Mouse (Mus musculus) neural tube, embryonic 13.5 days (tissue): ENCODE data around the gene Syce3. TPM values are rescaled to one million over a fixed set of nuclear protein-coding genes. Genes with fewer than 3 reads are reported as not detected.
A peak's percentile ranks its signal among the peaks of the same experiment; 100 is the strongest.

Source experiments
- ATAC-seq: fragments of 200-750 bp; cut with Nextera tagmentation; 2 replicates; pipeline ENCODE4 v1.8.0; 2017; ENCODE audit warnings: low read depth, mild to moderate bottlenecking, moderate TSS enrichment, moderate library complexity
- H3K27ac ChIP-seq: fragments of 300-500 bp; sonication (generic); replicated peaks from 2 replicates; pipeline ENCODE4 v1.5.1; 2015; ENCODE audit warnings: moderate library complexity, mild to moderate bottlenecking, inconsistent platforms
- H3K27me3 ChIP-seq: fragments of 300-500 bp; sonication (generic); 2 replicates; pipeline ENCODE4 v1.6.1; 2015; ENCODE audit warnings: mild to moderate bottlenecking, inconsistent platforms
- H3K36me3 ChIP-seq: fragments of 300-500 bp; sonication (generic); 2 replicates; pipeline ENCODE4 v1.6.1; 2015; ENCODE audit warnings: mild to moderate bottlenecking, inconsistent platforms
- H3K4me1 ChIP-seq: fragments of 300-500 bp; sonication (generic); replicated peaks from 2 replicates; pipeline ENCODE4 v1.6.1; 2015; ENCODE audit warnings: inconsistent platforms
- H3K4me2 ChIP-seq: fragments of 300-500 bp; sonication (generic); 2 replicates; pipeline ENCODE4 v1.6.1; 2015; ENCODE audit warnings: inconsistent platforms, mild to moderate bottlenecking, moderate library complexity
- H3K4me3 ChIP-seq: fragments of 300-500 bp; sonication (generic); 2 replicates; pipeline ENCODE4 v1.5.1; 2015; ENCODE audit warnings: mild to moderate bottlenecking, inconsistent platforms
- H3K9ac ChIP-seq: fragments of 300-500 bp; sonication (generic); 2 replicates; pipeline ENCODE4 v1.6.1; 2015; ENCODE audit warnings: moderate library complexity, mild to moderate bottlenecking, inconsistent platforms
- H3K9me3 ChIP-seq: fragments of 300-500 bp; sonication (generic); 2 replicates; pipeline ENCODE4 v1.6.1; 2016; ENCODE audit warnings: inconsistent platforms
- WGBS: fragments of 180-500 bp; shearing (Covaris S2); methylation state at CpG from one replicate; pipeline ENCODE4 v1.1.7; 2015; 5-methylcytosine and 5-hydroxymethylcytosine counted together
- polyA plus RNA-seq: library from polyadenylated mRNA; unstranded; fragments of >200 nt; fragmentation: Nextera tagmentation; extraction: Ambion mirVana; gene quantifications from 2 replicates; pipeline ENCODE4 v1.2.1, GENCODE M21; 2015

The Syce3 gene
- polyA plus RNA-seq, 1 experiment from 2014 or later = not detected

DNA sequence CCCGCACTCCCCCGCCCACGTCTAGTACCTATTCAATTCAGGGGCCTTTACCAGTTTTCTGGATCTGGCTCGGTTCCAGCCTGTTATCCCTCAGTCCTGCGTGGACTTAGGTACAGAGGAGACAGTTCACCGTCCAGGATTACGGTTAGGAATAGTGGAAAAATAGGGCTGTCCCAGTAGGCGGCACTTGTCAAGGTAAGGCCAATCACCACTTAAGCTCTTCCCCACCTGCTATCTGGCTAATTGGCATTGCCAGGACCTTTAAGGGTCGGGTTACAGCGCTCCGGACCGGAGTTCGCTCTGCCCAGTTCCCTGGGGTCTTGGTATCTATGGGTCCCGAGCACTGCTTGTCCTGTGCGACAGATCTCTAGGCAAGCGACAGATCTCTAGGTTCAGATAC lies 33.3 kb downstream of the Syce3 start, which contains the start of gene Tymp:
TSS of gene Tymp (minus strand) at position 83 of the 400 bp plus-strand sequence.
- WGBS = 27% methylated on average over 16 of the region's 16 CpGs
- Histone ChIP-seq H3K4me2 (no peak within 1 kb of the TSS), H3K4me3 (no peak within 1 kb of the TSS)

DNA sequence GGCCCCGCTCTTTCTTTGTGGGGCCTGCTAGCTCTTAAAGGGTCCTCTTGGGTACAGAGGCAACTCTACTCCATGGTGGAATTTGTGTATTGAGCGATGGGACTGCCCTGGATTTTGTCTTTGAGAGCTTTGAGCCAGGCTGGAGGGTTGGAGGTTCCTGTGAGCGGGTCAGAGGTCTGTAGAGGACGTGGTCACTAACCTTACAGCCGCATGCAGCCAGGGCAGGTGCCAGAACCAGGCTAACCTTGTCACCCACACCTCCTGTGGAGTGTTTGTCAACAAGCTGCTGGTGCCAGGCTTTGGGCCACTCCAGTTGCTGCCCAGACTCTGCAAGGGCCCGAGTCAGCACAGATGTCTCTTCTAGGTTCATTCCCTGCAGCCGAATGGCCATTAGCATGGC lies 34.3 kb downstream of the Syce3 start:
- peaks cover 40% of the 10 kb centered on the region for H3K4me1 ChIP-seq
- H3K36me3 ChIP-seq = peaks cover 18% of the 10 kb centered on the region
- peaks cover 60% of the 10 kb centered on the region for H3K27me3 ChIP-seq
- H3K4me3 ChIP-seq = no peak overlapping the region
- WGBS = 78% methylated on average over 7 of the region's 7 CpGs
- H3K27ac ChIP-seq = no peak overlapping the region
- H3K4me2 ChIP-seq = no peak overlapping the region
- H3K9ac ChIP-seq = no peak overlapping the region
- no peak for ATAC-seq
- no peaks in the 10 kb centered on the region for H3K9me3 ChIP-seq

More for the DNA sequence above, 33.3 kb downstream of the Syce3 start, which contains the start of gene Tymp:
- Histone ChIP-seq H3K36me3 (peaks cover 8% of the 10 kb centered on the region), H3K27me3 (peaks cover 62% of the 10 kb centered on the region), H3K4me1 (peaks cover 40% of the 10 kb centered on the region), H3K9ac (no peak within 1 kb of the TSS), H3K27ac (no peak within 1 kb of the TSS), H3K9me3 (no peaks in the 10 kb centered on the region)
- no peak for ATAC-seq

DNA sequence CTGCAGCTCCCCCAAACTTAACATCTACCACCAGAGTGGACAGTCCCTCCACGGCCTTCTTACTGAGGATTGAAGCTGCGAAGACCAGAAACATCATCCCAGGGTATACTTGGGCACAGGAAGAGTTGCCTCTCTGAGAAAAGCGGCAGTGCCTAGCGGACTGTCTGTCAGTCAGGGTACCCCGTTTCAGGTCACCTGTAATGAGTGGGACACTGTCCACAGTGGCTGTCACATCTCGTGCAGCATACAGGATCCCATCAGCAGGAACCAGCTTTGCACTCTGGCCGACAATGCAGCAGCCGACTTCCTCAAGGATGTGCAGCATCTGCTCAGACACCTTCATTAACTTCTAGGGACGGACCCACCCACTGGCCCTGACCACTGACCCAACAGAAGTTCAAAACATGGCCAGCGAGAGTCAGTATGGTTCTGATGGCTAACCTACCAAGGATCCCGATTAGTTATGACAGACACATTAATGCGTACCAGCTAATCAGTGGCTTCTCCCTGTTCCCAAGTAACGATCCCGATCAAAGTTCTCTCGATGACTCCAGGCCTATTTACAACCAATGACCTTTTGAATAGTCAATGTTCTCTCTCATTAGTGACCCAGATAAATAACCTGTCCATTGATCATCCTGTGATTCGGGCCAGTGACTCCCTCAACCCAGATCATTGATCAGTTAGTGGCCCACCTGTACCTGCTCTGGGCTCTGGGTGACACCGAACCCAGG lies 35.3 kb downstream of the Syce3 start:
- H3K36me3 ChIP-seq = peaks cover 28% of the 10 kb centered on the region
- 0 out of 2 replicates have a peak overlapping the region, but pooled peaks have one; percentile 62 for H3K4me3 ChIP-seq
- H3K9ac ChIP-seq = no peak overlapping the region
- ATAC-seq = no peak
- 92% methylated on average over 17 of the region's 17 CpGs for WGBS
- no peak overlapping the region for H3K27ac ChIP-seq
- H3K4me2 ChIP-seq = no peak overlapping the region
- peaks cover 50% of the 10 kb centered on the region for H3K27me3 ChIP-seq
- H3K9me3 ChIP-seq = no peaks in the 10 kb centered on the region
- peaks cover 40% of the 10 kb centered on the region for H3K4me1 ChIP-seq

DNA sequence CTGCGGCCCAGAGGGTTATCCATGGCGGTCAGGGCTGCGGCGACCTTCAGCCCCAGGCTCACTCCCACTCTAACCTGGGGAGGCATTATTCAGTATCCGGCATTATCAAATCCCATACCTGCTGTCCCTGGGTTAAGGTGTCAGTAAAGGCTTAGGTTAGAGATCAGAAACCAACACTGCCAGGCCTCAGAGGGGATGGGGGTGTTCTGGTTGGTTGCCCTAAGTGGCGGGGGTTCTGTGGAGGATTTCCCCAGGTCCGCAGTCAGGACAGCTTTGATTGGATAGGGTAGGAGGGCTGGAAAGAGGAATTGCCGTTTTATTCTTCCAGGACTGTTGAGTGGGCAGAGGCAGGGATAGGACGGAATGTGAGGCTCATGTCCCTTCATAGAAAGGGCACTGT lies 36.0 kb downstream of the Syce3 start:
- 47% methylated on average over 9 of the region's 9 CpGs for WGBS
- Histone ChIP-seq H3K27me3 (peaks cover 43% of the 10 kb centered on the region), H3K36me3 (peaks cover 35% of the 10 kb centered on the region), H3K4me3 (peak overlapping the region; percentile 62), H3K27ac (peak overlapping the region; percentile 94), H3K4me2 (peak overlapping the region; percentile 73), H3K4me1 (peaks cover 37% of the 10 kb centered on the region), H3K9me3 (no peaks in the 10 kb centered on the region), H3K9ac (peak overlapping the region; percentile 80)
- no peak for ATAC-seq

DNA sequence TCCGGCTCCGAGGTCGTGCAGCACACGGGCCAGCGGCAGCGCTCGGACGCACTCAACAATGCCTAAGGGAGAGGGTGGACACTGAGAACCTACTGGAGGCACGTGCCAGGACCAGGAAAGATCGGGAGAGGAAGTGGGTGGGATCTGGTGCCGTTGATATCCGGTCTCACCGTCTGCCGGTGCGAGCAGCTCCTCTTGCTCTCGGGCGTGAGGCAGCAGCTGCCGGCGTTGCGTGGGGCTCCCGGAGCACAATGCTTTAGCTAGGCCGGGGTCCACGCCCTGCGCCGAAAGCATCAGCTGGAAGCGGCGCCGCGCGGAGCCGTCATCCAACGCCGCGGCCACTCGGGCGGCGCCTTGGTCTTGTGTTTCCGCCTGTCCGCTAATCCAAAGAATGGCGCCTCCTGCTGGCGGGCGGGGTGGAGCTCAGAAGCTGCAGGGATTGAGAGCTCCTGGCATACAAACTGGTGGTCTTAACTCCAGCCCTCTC lies 36.5 kb downstream of the Syce3 start, which contains the start of gene Sco2:
TSS of gene Sco2 (minus strand) at position 85 of the 487 bp plus-strand sequence.
- peak within 1 kb of the TSS; percentile 73 for H3K4me2 ChIP-seq
- peak within 1 kb of the TSS; percentile 62 for H3K4me3 ChIP-seq
- peak; percentile 88 for ATAC-seq
- H3K27me3 ChIP-seq = peaks cover 38% of the 10 kb centered on the region
- WGBS = under 1% methylated on average over 42 of the region's 42 CpGs
- peaks cover 32% of the 10 kb centered on the region for H3K4me1 ChIP-seq
- H3K27ac ChIP-seq = peak within 1 kb of the TSS; percentile 94
- H3K9ac ChIP-seq = peak within 1 kb of the TSS; percentile 80
- H3K36me3 ChIP-seq = peaks cover 40% of the 10 kb centered on the region
- no peaks in the 10 kb centered on the region for H3K9me3 ChIP-seq

DNA sequence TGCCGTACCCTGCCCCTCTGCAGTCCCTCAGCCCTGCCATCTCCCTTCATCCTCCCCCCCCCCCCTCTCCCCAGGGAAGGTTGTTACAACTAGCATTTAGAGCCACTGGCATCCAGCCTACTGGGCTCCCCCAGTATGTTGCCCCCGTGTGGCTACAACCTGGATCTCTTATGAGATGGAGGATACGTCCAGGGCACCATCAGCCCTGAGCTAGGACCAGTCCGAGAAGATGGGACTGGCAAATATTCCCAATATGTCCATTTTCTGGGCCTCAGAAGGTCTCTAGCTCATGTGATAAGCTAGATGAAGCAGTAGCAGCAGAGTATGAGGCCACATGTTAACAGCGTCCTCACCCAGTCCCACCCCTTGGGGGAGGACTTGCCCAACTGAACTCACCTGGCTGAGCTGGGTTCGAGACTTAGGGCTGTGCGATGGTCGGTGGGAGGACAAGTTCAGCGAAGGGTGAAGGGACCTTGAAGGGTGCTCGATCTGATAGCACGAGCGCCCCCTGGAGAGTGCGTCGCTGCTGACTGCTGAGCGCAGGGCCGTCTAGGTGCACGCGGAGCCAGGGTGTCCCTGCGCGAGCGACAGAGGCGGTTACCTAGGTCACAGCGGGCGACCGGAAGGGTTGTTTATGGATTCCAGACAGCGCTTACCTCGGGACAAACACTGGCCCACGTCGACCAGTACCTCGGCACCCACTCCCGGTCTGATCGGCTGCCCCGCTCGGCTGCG lies 37.1 kb downstream of the Syce3 start:
- H3K4me1 ChIP-seq = peaks cover 26% of the 10 kb centered on the region
- no peaks in the 10 kb centered on the region for H3K9me3 ChIP-seq
- 1% methylated on average over 35 of the region's 35 CpGs for WGBS
- ATAC-seq = peak; percentile 87
- peaks cover 46% of the 10 kb centered on the region for H3K36me3 ChIP-seq
- H3K4me2 ChIP-seq = peak overlapping the region; percentile 73
- peak overlapping the region; percentile 62 for H3K4me3 ChIP-seq
- peak overlapping the region; percentile 80 for H3K9ac ChIP-seq
- H3K27ac ChIP-seq = peak overlapping the region; percentile 94
- H3K27me3 ChIP-seq = peaks cover 32% of the 10 kb centered on the region

DNA sequence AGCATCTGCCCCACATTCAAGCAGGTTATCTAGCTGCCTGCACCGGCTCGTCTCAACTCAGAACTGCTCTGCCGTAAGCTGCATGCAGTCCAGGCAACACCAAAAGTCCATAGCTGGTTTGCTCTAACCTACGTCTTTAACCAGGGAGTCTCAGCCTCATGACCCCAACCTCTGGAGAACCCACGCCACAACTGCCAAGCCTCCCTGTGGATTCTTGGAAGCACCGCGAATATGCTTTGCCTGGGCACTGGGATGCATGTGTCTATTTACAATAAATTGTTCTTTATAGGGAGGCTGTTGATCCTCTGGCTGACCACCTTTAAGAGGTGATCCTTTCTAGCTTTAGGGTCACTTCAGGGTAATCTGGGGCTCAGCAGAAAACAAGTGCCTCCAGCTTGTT lies 37.8 kb downstream of the Syce3 start:
- H3K4me1 ChIP-seq = peaks cover 24% of the 10 kb centered on the region
- peaks cover 25% of the 10 kb centered on the region for H3K27me3 ChIP-seq
- H3K36me3 ChIP-seq = peaks cover 53% of the 10 kb centered on the region
- H3K4me2 ChIP-seq = peak overlapping the region; percentile 73
- no peaks in the 10 kb centered on the region for H3K9me3 ChIP-seq
- no peak for ATAC-seq
- peak overlapping the region; percentile 80; the same call in 1 of the 2 replicates for H3K9ac ChIP-seq
- peak overlapping the region; percentile 62 for H3K4me3 ChIP-seq
- WGBS = 84% methylated on average over 7 of the region's 7 CpGs
- H3K27ac ChIP-seq = no peak overlapping the region

DNA sequence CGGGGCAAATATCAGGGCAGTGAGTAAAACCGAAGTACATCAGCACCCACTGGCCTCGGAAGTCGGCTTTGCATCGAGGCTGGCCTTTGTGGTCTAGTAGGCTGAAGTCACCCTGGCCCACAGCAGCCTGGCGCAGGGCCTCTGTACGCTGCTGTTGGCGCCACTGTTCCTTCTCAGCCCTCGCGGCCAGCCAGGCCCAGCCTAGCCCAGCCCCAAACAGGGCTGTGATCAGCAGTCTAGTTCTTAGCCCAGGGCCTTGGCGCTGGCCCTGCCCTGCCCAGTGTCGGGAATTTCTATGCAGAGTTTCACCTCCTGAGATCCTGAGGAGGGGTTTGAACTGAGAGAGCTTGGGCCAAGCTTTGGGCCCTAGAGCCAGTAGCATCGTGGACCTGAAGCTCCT lies 38.2 kb downstream of the Syce3 start:
- Histone ChIP-seq H3K9ac (no peak overlapping the region), H3K4me3 (no peak overlapping the region), H3K4me2 (no peak overlapping the region), H3K27me3 (peaks cover 21% of the 10 kb centered on the region), H3K4me1 (peaks cover 19% of the 10 kb centered on the region), H3K27ac (no peak overlapping the region), H3K36me3 (peaks cover 57% of the 10 kb centered on the region), H3K9me3 (no peaks in the 10 kb centered on the region)
- WGBS = 88% methylated on average over 13 of the region's 13 CpGs
- no peak for ATAC-seq

DNA sequence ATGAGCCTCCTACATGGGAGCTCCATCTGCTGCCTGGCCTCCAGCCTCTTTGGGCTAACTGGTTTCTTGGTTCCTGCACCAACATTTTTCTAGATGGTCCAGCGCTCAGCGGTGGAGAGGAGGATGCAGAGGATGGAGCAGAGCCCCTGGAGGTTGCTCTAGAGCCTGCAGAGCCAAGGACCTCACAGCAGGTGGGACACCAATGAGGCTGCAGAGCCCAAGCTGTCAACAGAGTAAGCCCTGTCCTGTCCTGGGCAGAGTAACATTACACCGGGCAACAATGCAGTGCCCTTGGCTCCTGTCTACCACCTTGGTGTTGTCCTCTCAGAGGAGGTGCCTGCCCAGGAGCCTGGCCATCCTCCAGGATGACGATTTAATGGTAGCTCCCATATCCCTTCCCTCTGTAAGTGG lies 45.2 kb downstream of the Syce3 start:
- no peak for ATAC-seq
- Histone ChIP-seq H3K9ac (no peak overlapping the region), H3K36me3 (peaks cover 98% of the 10 kb centered on the region), H3K4me3 (no peak overlapping the region), H3K4me2 (no peak overlapping the region), H3K27ac (no peak overlapping the region), H3K4me1 (no peaks in the 10 kb centered on the region), H3K27me3 (no peaks in the 10 kb centered on the region), H3K9me3 (no peaks in the 10 kb centered on the region)
- 91% methylated on average over 4 of the region's 4 CpGs for WGBS

DNA sequence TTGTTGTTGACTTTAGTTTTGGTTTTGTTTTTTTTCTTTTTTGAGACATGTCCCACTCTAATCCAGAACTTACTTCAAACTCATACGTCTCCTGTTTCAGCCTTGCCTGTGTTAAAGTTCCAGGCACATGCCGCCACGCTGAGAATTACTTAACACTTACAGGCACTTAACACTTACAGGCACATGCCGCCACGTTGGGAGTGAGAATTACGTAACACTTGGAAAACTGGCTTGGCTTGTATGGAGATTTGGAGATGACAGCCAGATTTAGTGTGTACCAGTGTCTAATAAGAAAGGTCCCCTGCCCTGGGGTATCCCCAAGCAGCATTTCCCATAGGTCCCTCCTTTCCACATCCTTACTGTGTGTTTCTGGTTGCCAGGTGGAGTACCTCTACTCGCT lies 47.3 kb downstream of the Syce3 start:
- WGBS = 93% methylated on average over 7 of the region's 7 CpGs
- ATAC-seq = no peak
- H3K27me3 ChIP-seq = no peaks in the 10 kb centered on the region
- no peaks in the 10 kb centered on the region for H3K9me3 ChIP-seq
- H3K27ac ChIP-seq = no peak overlapping the region
- H3K4me3 ChIP-seq = no peak overlapping the region
- peaks cover 78% of the 10 kb centered on the region for H3K36me3 ChIP-seq
- H3K4me2 ChIP-seq = no peak overlapping the region
- H3K9ac ChIP-seq = no peak overlapping the region
- H3K4me1 ChIP-seq = peaks cover 13% of the 10 kb centered on the region; the same call in 1 of the 2 replicates

DNA sequence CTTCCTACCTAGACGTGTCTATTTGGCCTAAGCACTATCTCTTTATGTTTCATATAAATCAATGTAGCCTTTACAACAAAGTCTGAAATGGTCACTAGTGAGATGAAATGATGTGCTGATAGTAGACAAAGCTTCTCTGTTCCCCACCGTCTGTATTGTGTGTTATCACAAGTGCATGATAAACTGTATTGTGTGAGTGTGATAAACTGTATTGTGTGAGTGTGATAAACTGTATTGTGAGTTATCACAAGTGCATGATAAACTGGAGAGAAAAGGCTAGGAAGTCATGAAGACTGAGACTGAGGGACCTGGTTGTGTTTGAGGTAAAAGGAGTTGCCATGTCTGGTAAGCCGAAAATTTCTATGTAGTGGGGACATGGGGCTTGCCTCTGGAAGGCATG lies 51.5 kb downstream of the Syce3 start:
- no peak for ATAC-seq
- no peaks in the 10 kb centered on the region for H3K27me3 ChIP-seq
- H3K4me1 ChIP-seq = peaks cover 43% of the 10 kb centered on the region
- 85% methylated on average over 3 of the region's 3 CpGs for WGBS
- H3K4me3 ChIP-seq = no peak overlapping the region
- no peak overlapping the region for H3K9ac ChIP-seq
- H3K36me3 ChIP-seq = peaks cover 38% of the 10 kb centered on the region
- no peak overlapping the region for H3K4me2 ChIP-seq
- no peak overlapping the region for H3K27ac ChIP-seq
- H3K9me3 ChIP-seq = no peaks in the 10 kb centered on the region

DNA sequence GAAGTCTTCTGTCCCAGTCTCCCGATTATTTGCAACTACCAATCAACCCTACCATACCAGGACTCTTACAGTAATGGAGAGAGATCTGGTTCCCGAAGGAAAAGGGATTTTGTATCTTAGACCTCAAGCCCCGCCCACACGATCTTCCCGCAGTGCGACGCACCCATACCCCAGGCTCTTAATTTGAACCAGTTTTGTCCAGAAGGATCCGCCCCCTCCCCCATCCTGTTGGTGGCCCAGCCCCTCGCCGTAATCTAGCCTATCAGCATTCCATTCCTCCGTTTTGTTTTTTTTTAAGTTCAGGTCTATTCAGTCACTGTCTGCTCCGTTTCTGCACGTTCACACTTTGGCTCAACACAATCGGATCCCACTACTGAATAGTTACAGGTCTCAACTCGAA lies 53.9 kb downstream of the Syce3 start:
- Histone ChIP-seq H3K9ac (peak overlapping the region; percentile 90), H3K4me1 (peaks cover 43% of the 10 kb centered on the region), H3K27me3 (no peaks in the 10 kb centered on the region), H3K36me3 (peaks cover 39% of the 10 kb centered on the region), H3K9me3 (no peaks in the 10 kb centered on the region), H3K4me2 (peak overlapping the region; percentile 86), H3K4me3 (peak overlapping the region; percentile 84), H3K27ac (peak overlapping the region; percentile 86)
- 0% methylated on average over 15 of the region's 15 CpGs for WGBS
- peak; percentile 65 for ATAC-seq
